Mouse (Mus musculus) retina, postnatal 1 day (tissue): ENCODE results near the gene Gpr153.

Experiments
- DNase-seq: peaks from one replicate; pipeline ENCODE4 v3.0.0-alpha.2; 2012

Gene Gpr153

GRCm38 (mm10) chr4:152265791-152266190 lies 8.2 kb upstream of the Gpr153 start:
- DNase-seq = no peak

GRCm38 (mm10) chr4:152266236-152266895 lies 7.7 kb upstream of the Gpr153 start:
- DNase-seq = no peak

GRCm38 (mm10) chr4:152267748-152268369 lies 6.2 kb upstream of the Gpr153 start:
- peak; percentile 38 for DNase-seq

GRCm38 (mm10) chr4:152269967-152270366 lies 4.1 kb upstream of the Gpr153 start:
- no peak for DNase-seq

- DNase-seq = no peak
Observed at GRCm38 (mm10) chr4:152270599-152270998, 3.4 kb upstream of the Gpr153 start.

GRCm38 (mm10) chr4:152271334-152271733 lies 2.7 kb upstream of the Gpr153 start:
- no peak for DNase-seq

GRCm38 (mm10) chr4:152272006-152272405 lies 2.0 kb upstream of the Gpr153 start:
- DNase-seq = no peak

GRCm38 (mm10) chr4:152272449-152273049 lies 1.5 kb upstream of the Gpr153 start:
- DNase-seq = peak; percentile 73

GRCm38 (mm10) chr4:152273191-152273590 lies 841 bp upstream of the Gpr153 start:
- DNase-seq = no peak

- DNase-seq = peak; percentile 50
Observed at GRCm38 (mm10) chr4:152274681-152275131, 674 bp downstream of the Gpr153 start.

- peak; percentile 63 for DNase-seq
Observed at GRCm38 (mm10) chr4:152276389-152277347, 2.6 kb downstream of the Gpr153 start.

GRCm38 (mm10) chr4:152277916-152278315 lies 3.9 kb downstream of the Gpr153 start:
- no peak for DNase-seq

GRCm38 (mm10) chr4:152278986-152279385 lies 5.0 kb downstream of the Gpr153 start:
- DNase-seq = no peak

- no peak for DNase-seq
Observed at GRCm38 (mm10) chr4:152281601-152282000, 7.6 kb downstream of the Gpr153 start.

GRCm38 (mm10) chr4:152282721-152283120 lies 8.7 kb downstream of the Gpr153 start:
- no peak for DNase-seq

GRCm38 (mm10) chr4:152283186-152283950 lies 9.3 kb downstream of the Gpr153 start:
- DNase-seq = peak; percentile 94

- DNase-seq = peak; percentile 79
Observed at GRCm38 (mm10) chr4:152285505-152285904, 11.5 kb downstream of the Gpr153 start.

- no peak for DNase-seq
Observed at GRCm38 (mm10) chr4:152286183-152286582, 12.2 kb downstream of the Gpr153 start.

GRCm38 (mm10) chr4:152286887-152287286 lies 12.9 kb downstream of the Gpr153 start:
- peak; percentile 81 for DNase-seq

- DNase-seq = peak; percentile 50
Observed at GRCm38 (mm10) chr4:152287317-152288120, 13.5 kb downstream of the Gpr153 start.

- no peak for DNase-seq
Observed at GRCm38 (mm10) chr4:152288398-152288945, 14.4 kb downstream of the Gpr153 start.
